Comparison of ENCODE assay signal across 14 mouse cellular contexts in genomic region chr2:86080478-86080877, GRCm38 (mm10). TPM values are rescaled to one million over a fixed set of nuclear protein-coding genes. Genes with fewer than 3 reads are reported as not detected.
"Had no signal": no experiment of that assay in that cellular context is flagged by ENCODE, and none has a peak within 500 bp of the region (broad histone marks: within the 10 kb centered on the region; RNA-seq: fewer than 3 reads in every experiment).

No protein-coding gene starts in this region.

RNA-seq across cellular contexts. Expression of gene Olfr1036, which starts 6.7 kb away (rescaled TPM):
- total RNA-seq: neutrophil, adult 5-6 weeks had no signal
- polyA plus RNA-seq: neural tube, embryonic 13.5 days; neural tube, embryonic 14.5 days; neural tube, embryonic 15.5 days; small intestine, adult 2 months; spleen, adult 2 months; stomach, embryonic 14.5 days; stomach, embryonic 15.5 days; stomach, embryonic 16.5 days; stomach, postnatal 0 days; testis, adult 2 months; thymus, adult 2 months; thymus, postnatal 0 days; urinary bladder, adult 2 months had no signal

RNA-seq across cellular contexts. Expression of gene Olfr1037, which starts 6.7 kb away (rescaled TPM):
- total RNA-seq: neutrophil, adult 5-6 weeks had no signal
- polyA plus RNA-seq: neural tube, embryonic 13.5 days; neural tube, embryonic 14.5 days; neural tube, embryonic 15.5 days; small intestine, adult 2 months; spleen, adult 2 months; stomach, embryonic 14.5 days; stomach, embryonic 15.5 days; stomach, embryonic 16.5 days; stomach, postnatal 0 days; testis, adult 2 months; thymus, adult 2 months; thymus, postnatal 0 days; urinary bladder, adult 2 months had no signal

RNA-seq across cellular contexts. Expression of gene Olfr1034, which starts 34.8 kb away (rescaled TPM):
- polyA plus RNA-seq: neural tube, embryonic 13.5 days; neural tube, embryonic 14.5 days; neural tube, embryonic 15.5 days; testis, adult 2 months had no signal

RNA-seq across cellular contexts. Expression of gene Olfr1039, which starts 55.2 kb away (rescaled TPM):
- total RNA-seq: neutrophil, adult 5-6 weeks had no signal
- polyA plus RNA-seq: neural tube, embryonic 13.5 days; neural tube, embryonic 14.5 days; neural tube, embryonic 15.5 days; small intestine, adult 2 months; spleen, adult 2 months; stomach, embryonic 14.5 days; stomach, embryonic 15.5 days; stomach, embryonic 16.5 days; stomach, postnatal 0 days; testis, adult 2 months; thymus, adult 2 months; thymus, postnatal 0 days; urinary bladder, adult 2 months had no signal
